Mouse (Mus musculus) G1E (cell line): Measurements from ENCODE around the gene Rai1.

Experiments
- CTCF ChIP-seq: IDR thresholded peaks from 2 replicates; pipeline ENCODE4 v1.5.1; 2012; ENCODE audit warnings: low read depth, low read length, inconsistent platforms, mixed read lengths
- GATA1 ChIP-seq: IDR thresholded peaks from 2 replicates; pipeline ENCODE4 v1.6.1; 2012; ENCODE audit warnings: borderline replicate concordance, low read length, inconsistent platforms, mixed read lengths
- POLR2AphosphoS5 ChIP-seq: IDR thresholded peaks from 2 replicates; pipeline ENCODE4 v1.6.1; 2012; ENCODE audit warnings: low read depth, low read length, inconsistent platforms; ENCODE audit not compliant: insufficient replicate concordance
- TAL1 ChIP-seq: conservative IDR thresholded peaks from 2 replicates; pipeline ENCODE4 v1.6.1; 2012; ENCODE audit warnings: low read depth, low read length, inconsistent platforms, mixed read lengths

GRCm38 (mm10) chr11:60165076-60165475, 60.3 kb downstream of the Rai1 start:
- TF ChIP-seq CTCF (no peak), POLR2AphosphoS5 (no peak), TAL1 (no peak), GATA1 (no peak)
